Mouse (Mus musculus) MEL (cell line): ENCODE data around the gene Dnm1l.
"Not testable (repeated sequence)": the region's sequence is repeated elsewhere in the genome, so short reads cannot be mapped to it uniquely, and the experiment has no call there.

Experiments used
- CTCF ChIP-seq, 3 experiments: IDR thresholded peaks in 2 of 3; conservative IDR thresholded peaks in 1 of 3; 2 replicates each; pipeline ENCODE4 v1.5.1; 2011 to 2012; ENCODE audit warnings: low read length in 3 of 3, low read depth in 2 of 3, mild to moderate bottlenecking in 2 of 3, improper control_type of control experiment in 1 of 3, inconsistent platforms in 1 of 3, mixed read lengths in 1 of 3, moderate library complexity in 1 of 3; ENCODE audit not compliant: control insufficient read depth in 1 of 3, insufficient read depth in 1 of 3, poor library complexity in 1 of 3, severe bottlenecking in 1 of 3
- ELF1 ChIP-seq: IDR thresholded peaks from 2 replicates; pipeline ENCODE4 v1.6.1; 2014; ENCODE audit warnings: low read depth, mild to moderate bottlenecking, inconsistent platforms, low read length, improper control_type of control experiment, moderate library complexity
- ETS1 ChIP-seq: IDR thresholded peaks from 2 replicates; pipeline ENCODE4 v1.6.1; 2012; ENCODE audit warnings: low read depth, mild to moderate bottlenecking, inconsistent platforms, low read length, improper control_type of control experiment, moderate library complexity
- GATA1 ChIP-seq: IDR thresholded peaks from 2 replicates; pipeline ENCODE4 v1.6.1; 2011; ENCODE audit warnings: low read depth, low read length, improper control_type of control experiment
- HCFC1 ChIP-seq: IDR thresholded peaks from 2 replicates; pipeline ENCODE4 v1.6.1; 2012; ENCODE audit warnings: low read depth, mild to moderate bottlenecking, inconsistent platforms, low read length, improper control_type of control experiment, moderate library complexity
- MEF2A ChIP-seq: IDR thresholded peaks from 2 replicates; pipeline ENCODE4 v1.6.1; 2014; ENCODE audit warnings: low read depth, mild to moderate bottlenecking, inconsistent platforms, low read length, improper control_type of control experiment; ENCODE audit not compliant: poor library complexity, insufficient replicate concordance, severe bottlenecking; ENCODE audit errors: extremely low read depth
- POLR2A ChIP-seq, 2 experiments: IDR thresholded peaks; 2 replicates each; pipeline ENCODE4 v1.6.1; 2011 to 2012; ENCODE audit warnings: low read length in 2 of 2, mild to moderate bottlenecking in 2 of 2, control low read depth in 1 of 2, improper control_type of control experiment in 1 of 2, low read depth in 1 of 2, moderate library complexity in 1 of 2; ENCODE audit not compliant: control insufficient read depth in 1 of 2, insufficient read depth in 1 of 2, poor library complexity in 1 of 2
- POLR2AphosphoS2 ChIP-seq: IDR thresholded peaks from 2 replicates; pipeline ENCODE4 v1.6.1; 2011; ENCODE audit warnings: low read length, improper control_type of control experiment
- SIN3A ChIP-seq: IDR thresholded peaks from 2 replicates; pipeline ENCODE4 v1.6.1; 2012; ENCODE audit warnings: low read length, improper control_type of control experiment, inconsistent platforms
- SMC3 ChIP-seq: IDR thresholded peaks from 2 replicates; pipeline ENCODE4 v1.6.1; 2011; ENCODE audit warnings: low read depth, low read length, improper control_type of control experiment
- TAL1 ChIP-seq: IDR thresholded peaks from 2 replicates; pipeline ENCODE4 v1.6.1; 2012; ENCODE audit warnings: mild to moderate bottlenecking, inconsistent platforms, low read length, moderate library complexity, mixed read lengths

GRCm38 (mm10) chr16:16367217-16367616 is 8.5 kb upstream of the Dnm1l start:
- not testable (repeated sequence) for TF ChIP-seq TAL1; CTCF (IDR thresholded peaks at IDR 0.05 in 2 of 3, conservative IDR thresholded peaks at IDR 0.05 in 1 of 3; ENCODE audit: control insufficient read depth in 1 of 3, insufficient read depth in 1 of 3, low read depth in 2 of 3, low read length in 3 of 3, poor library complexity in 1 of 3, severe bottlenecking in 1 of 3); SMC3; POLR2A (IDR thresholded peaks at IDR 0.05; ENCODE audit: control insufficient read depth in 1 of 2, insufficient read depth in 1 of 2, low read depth in 1 of 2, low read length in 2 of 2, poor library complexity in 1 of 2); ETS1; ELF1; HCFC1; MEF2A; GATA1; SIN3A; POLR2AphosphoS2
